Mouse (Mus musculus): Measurements from ENCODE around the gene Dclk3.

- TF ChIP-seq CTCF (IDR thresholded peaks at IDR 0.05; ENCODE audit: extremely low read depth, insufficient read depth, low read length) = no peak
- no peak for TF ChIP-seq POLR2A (IDR thresholded peaks at IDR 0.05; ENCODE audit: extremely low read depth, insufficient read depth, low read length)
These were observed 96.0 kb downstream of the Dclk3 start for GRCm38 (mm10) chr9:111534744-111535423.
